Mouse (Mus musculus): ENCODE results near the gene 9130409I23Rik.

DNA sequence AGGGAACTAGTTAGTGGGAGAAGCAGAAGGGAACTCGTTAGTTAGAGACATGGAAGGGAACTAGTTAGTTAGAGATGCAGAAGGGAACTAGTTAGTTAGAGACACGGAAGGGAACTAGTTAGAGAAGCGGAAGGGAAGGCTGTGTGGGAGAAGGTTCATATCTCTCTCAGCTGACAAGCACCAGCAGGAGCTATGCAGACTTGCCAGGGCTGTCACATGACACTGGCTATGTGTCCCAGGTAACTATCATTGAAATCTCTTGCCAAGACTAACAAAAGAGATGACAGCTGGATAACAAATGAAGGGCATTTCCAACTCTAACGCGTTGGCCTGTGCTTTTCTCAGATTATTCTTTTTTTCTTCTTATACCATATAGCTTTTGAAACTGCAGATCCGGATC lies 13.6 kb downstream of the 9130409I23Rik start:
- TF ChIP-seq CTCF (IDR thresholded peaks at IDR 0.05; ENCODE audit: low read depth), result no peak
- no peak for TF ChIP-seq EP300 (IDR thresholded peaks at IDR 0.05; ENCODE audit: low read depth)

All from liver, postnatal 0 days (tissue).